Mouse (Mus musculus) left cerebral cortex, adult 8-10 months (tissue): ENCODE results near the gene St8sia1. TPM values are rescaled to one million over a fixed set of nuclear protein-coding genes. Genes with fewer than 3 reads are reported as not detected.

ENCODE experiments used
- DNase-seq, 2 experiments: peaks; one replicate each; pipeline ENCODE4 v3.0.0; 2022; ENCODE audit warnings: low spot score in 2 of 2
- total RNA-seq, 4 experiments: library from RNA; stranded (reverse); gene quantifications; 2 replicates each; pipeline ENCODE4 v1.2.4; 2022

St8sia1 gene
- total RNA-seq, 4 experiments from 2014 or later: 29.4 to 41.0 (median 34.8) TPM

- DNase-seq: no peak
These were observed 171.8 kb downstream of the St8sia1 start for GRCm38 (mm10) chr6:142792241-142792968.

GRCm38 (mm10) chr6:142789736-142790135 is 174.5 kb downstream of the St8sia1 start:
- DNase-seq: no peak

GRCm38 (mm10) chr6:142788042-142788987 is 175.9 kb downstream of the St8sia1 start:
- no peak for DNase-seq

- no peak for DNase-seq
These were observed 178.1 kb downstream of the St8sia1 start for GRCm38 (mm10) chr6:142786106-142786505.

- DNase-seq: no peak
These were observed 178.9 kb downstream of the St8sia1 start for GRCm38 (mm10) chr6:142785343-142785742.

GRCm38 (mm10) chr6:142781286-142781685 is 183.0 kb downstream of the St8sia1 start:
- no peak for DNase-seq

- DNase-seq: no peak
These were observed 183.6 kb downstream of the St8sia1 start for GRCm38 (mm10) chr6:142780574-142781033.

GRCm38 (mm10) chr6:142779812-142780573 is 184.3 kb downstream of the St8sia1 start:
- no peak for DNase-seq

GRCm38 (mm10) chr6:142779045-142779811 is 185.0 kb downstream of the St8sia1 start:
- peak in 1 of 2 experiments; percentile 37 for DNase-seq

GRCm38 (mm10) chr6:142776935-142777334 is 187.3 kb downstream of the St8sia1 start:
- no peak for DNase-seq

GRCm38 (mm10) chr6:142773566-142773965 is 190.7 kb downstream of the St8sia1 start:
- DNase-seq: no peak

- no peak for DNase-seq
These were observed 192.6 kb downstream of the St8sia1 start for GRCm38 (mm10) chr6:142771643-142772042.

Other genes starting within 250 kb of the St8sia1 start
- gene Cmas, start 207.8 kb downstream of the St8sia1 start, total RNA-seq: 100 to 1,000 TPM; 104 to 115 (median 109) TPM
- gene Sult6b2, start 159.9 kb downstream of the St8sia1 start, total RNA-seq: under 1 TPM in 3 of 4 experiments, not detected in 1; 0.16 to 0.30 (median 0.25) TPM
- 10 to 100 TPM; 91.6 to 96.6 (median 95.4) TPM for gene C2cd5, start 135.7 kb upstream of the St8sia1 start, total RNA-seq
- 100 to 1,000 TPM; 175 to 192 (median 181) TPM for gene Etnk1, start 202.8 kb upstream of the St8sia1 start, total RNA-seq